21 mouse cellular contexts compared by ENCODE assay signal in the genomic region with DNA sequence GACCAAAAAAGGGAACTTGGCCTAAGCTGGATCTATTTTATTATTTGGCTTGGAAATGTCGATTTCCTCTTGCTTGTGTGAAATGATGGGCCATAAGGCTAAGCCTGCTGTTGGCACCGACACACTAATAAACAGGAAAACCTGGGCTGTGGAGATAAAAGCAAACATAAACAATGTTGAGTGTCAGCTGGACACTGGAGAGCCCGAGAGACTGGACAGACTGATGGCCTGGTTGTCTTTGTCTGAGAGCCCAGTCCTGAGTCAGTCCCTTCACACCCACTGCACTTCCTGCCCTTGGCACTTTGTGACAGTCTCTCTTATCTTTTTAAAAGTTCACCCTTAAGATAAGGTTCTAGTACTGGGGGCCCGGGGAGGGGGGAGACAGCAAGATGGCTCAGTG. TPM values are rescaled to one million over a fixed set of nuclear protein-coding genes. Genes with fewer than 3 reads are reported as not detected.
DNase-seq lines count a peak whose midpoint lies in the region; ATAC-seq and TF ChIP-seq lines count a peak whose summit lies in the region.
"Had no signal": no experiment of that assay in that cellular context is flagged by ENCODE, and none has a peak within 500 bp of the region (broad histone marks: within the 10 kb centered on the region; RNA-seq: fewer than 3 reads in every experiment).

No protein-coding gene starts in this region.

- intact Hi-C loops in heart, adult 2 months (cut with DNase I): no loop called here

- no peak overlapping the region for H3K27ac ChIP-seq in heart, postnatal 0 days (ENCODE audit: low read depth)
- no peak overlapping the region for H3K27ac ChIP-seq in heart, adult 2 months
- H3K27ac ChIP-seq in lung, embryonic 16.5 days (ENCODE audit: low read length): no peak overlapping the region
- H3K27ac ChIP-seq in intestine, postnatal 0 days (ENCODE audit: low read depth, low read length): no peak overlapping the region
- H3K27ac ChIP-seq: hindbrain, embryonic 12.5 days; intestine, embryonic 15.5 days; lung, embryonic 15.5 days; midbrain, embryonic 13.5 days had no signal

- H3K4me2 ChIP-seq in heart, postnatal 0 days (ENCODE audit: low read depth, low read length): no peak overlapping the region
- H3K4me2 ChIP-seq in lung, embryonic 16.5 days (ENCODE audit: low read depth, low read length): no peak overlapping the region
- no peak overlapping the region for H3K4me2 ChIP-seq in intestine, postnatal 0 days (replicated peaks; ENCODE audit: low read depth)
- H3K4me2 ChIP-seq: hindbrain, embryonic 12.5 days; intestine, embryonic 15.5 days; lung, embryonic 15.5 days; midbrain, embryonic 13.5 days had no signal

- peaks cover 8% of the 10 kb centered on the region; the same call in 1 of the 2 replicates for H3K4me1 ChIP-seq in heart, postnatal 0 days (ENCODE audit: control insufficient read depth, insufficient read depth)
- H3K4me1 ChIP-seq in heart, adult 2 months (ENCODE audit: control insufficient read depth, insufficient read depth, low read length): no peaks in the 10 kb centered on the region
- peaks cover 6% of the 10 kb centered on the region; the same call in 1 of the 2 replicates for H3K4me1 ChIP-seq in G1E (ENCODE audit: insufficient read depth, low read depth, low read length)
- H3K4me1 ChIP-seq in lung, embryonic 16.5 days (replicated peaks; ENCODE audit: control insufficient read depth, insufficient read depth, low read length): no peaks in the 10 kb centered on the region
- no peaks in the 10 kb centered on the region for H3K4me1 ChIP-seq in intestine, postnatal 0 days (replicated peaks; ENCODE audit: control insufficient read depth, insufficient read depth, low read length)
- H3K4me1 ChIP-seq: hindbrain, embryonic 12.5 days; intestine, embryonic 15.5 days; lung, embryonic 15.5 days; midbrain, embryonic 13.5 days had no signal

- H3K9me3 ChIP-seq in heart, postnatal 0 days (replicated peaks; ENCODE audit: control insufficient read depth, low read length): no peaks in the 10 kb centered on the region
- no peaks in the 10 kb centered on the region for H3K9me3 ChIP-seq in G1E (replicated peaks)
- no peaks in the 10 kb centered on the region for H3K9me3 ChIP-seq in lung, embryonic 16.5 days (ENCODE audit: control insufficient read depth, low read length)
- H3K9me3 ChIP-seq in intestine, postnatal 0 days (ENCODE audit: control insufficient read depth): no peaks in the 10 kb centered on the region
- H3K9me3 ChIP-seq: hindbrain, embryonic 12.5 days; intestine, embryonic 15.5 days; lung, embryonic 15.5 days; midbrain, embryonic 13.5 days had no signal

- TF ChIP-seq EP300 in heart, postnatal 0 days (IDR thresholded peaks at IDR 0.05; ENCODE audit: low read depth): 0 out of 2 replicates have a peak, but pooled peaks have one; percentile 22
- TF ChIP-seq EP300 in heart, adult 2 months (IDR thresholded peaks at IDR 0.05; ENCODE audit: insufficient read depth, low read depth, low read length): no peak

- TF ChIP-seq POLR2A in heart, adult 2 months (IDR thresholded peaks at IDR 0.05; ENCODE audit: insufficient read depth, low read depth, low read length): no peak

- no peak overlapping the region for H3K9ac ChIP-seq in heart, postnatal 0 days (replicated peaks; ENCODE audit: low read depth, low read length)
- H3K9ac ChIP-seq in heart, adult 2 months (ENCODE audit: low read depth, low read length): no peak overlapping the region
- no peak overlapping the region for H3K9ac ChIP-seq in lung, embryonic 16.5 days (ENCODE audit: low read length)
- H3K9ac ChIP-seq in intestine, postnatal 0 days (ENCODE audit: low read depth, low read length): no peak overlapping the region
- H3K9ac ChIP-seq: hindbrain, embryonic 12.5 days; intestine, embryonic 15.5 days; lung, embryonic 15.5 days; midbrain, embryonic 13.5 days had no signal

- H3K36me3 ChIP-seq in heart, postnatal 0 days (replicated peaks; ENCODE audit: control insufficient read depth, insufficient read depth, low read length): no peaks in the 10 kb centered on the region
- H3K36me3 ChIP-seq in heart, adult 2 months (ENCODE audit: control insufficient read depth, insufficient read depth, low read length): no peaks in the 10 kb centered on the region
- H3K36me3 ChIP-seq in G1E (replicated peaks): no peaks in the 10 kb centered on the region
- no peaks in the 10 kb centered on the region for H3K36me3 ChIP-seq in lung, embryonic 16.5 days (ENCODE audit: control insufficient read depth, insufficient read depth, low read length)
- H3K36me3 ChIP-seq in intestine, postnatal 0 days (ENCODE audit: control insufficient read depth, insufficient read depth): no peaks in the 10 kb centered on the region
- H3K36me3 ChIP-seq: hindbrain, embryonic 12.5 days; intestine, embryonic 15.5 days; lung, embryonic 15.5 days; midbrain, embryonic 13.5 days had no signal

- no peak overlapping the region for H3K4me3 ChIP-seq in heart, postnatal 0 days (ENCODE audit: low read depth, low read length)
- no peak overlapping the region for H3K4me3 ChIP-seq in heart, adult 2 months
- no peak overlapping the region for H3K4me3 ChIP-seq in G1E (ENCODE audit: low read depth, low read length)
- no peak overlapping the region for H3K4me3 ChIP-seq in lung, embryonic 16.5 days (ENCODE audit: low read length)
- H3K4me3 ChIP-seq in intestine, postnatal 0 days (ENCODE audit: low read depth, low read length): no peak overlapping the region
- H3K4me3 ChIP-seq: hindbrain, embryonic 12.5 days; intestine, embryonic 15.5 days; lung, embryonic 15.5 days; midbrain, embryonic 13.5 days; myocyte had no signal

- 0 out of 2 replicates have a peak, but pooled peaks have one; percentile 24 for ATAC-seq in heart, postnatal 0 days (ENCODE audit: insufficient read depth, low read depth)
- 0 out of 2 replicates have a peak, but pooled peaks have one; percentile 34 for ATAC-seq in G1E (ENCODE audit: extremely low read depth, insufficient number of reproducible peaks, low FRiP score, poor library complexity, severe bottlenecking)
- ATAC-seq in lung, embryonic 16.5 days (ENCODE audit: low read depth): 0 out of 2 replicates have a peak, but pooled peaks have one; percentile 23
- no peak for ATAC-seq in intestine, postnatal 0 days
- ATAC-seq: forebrain, embryonic 14.5 days; intestine, embryonic 15.5 days; midbrain, embryonic 13.5 days; Patski had no signal

- no peaks in the 10 kb centered on the region for H3K27me3 ChIP-seq in heart, postnatal 0 days (ENCODE audit: control insufficient read depth, insufficient read depth, low read length)
- no peaks in the 10 kb centered on the region for H3K27me3 ChIP-seq in heart, adult 2 months (ENCODE audit: control insufficient read depth, insufficient read depth, low read length)
- peaks cover 19% of the 10 kb centered on the region for H3K27me3 ChIP-seq in G1E (ENCODE audit: insufficient read depth, low read length)
- no peaks in the 10 kb centered on the region for H3K27me3 ChIP-seq in lung, embryonic 16.5 days (ENCODE audit: control insufficient read depth, insufficient read depth, low read depth, low read length)
- H3K27me3 ChIP-seq in intestine, postnatal 0 days (replicated peaks; ENCODE audit: control insufficient read depth, insufficient read depth, low read length): no peaks in the 10 kb centered on the region
- H3K27me3 ChIP-seq: CH12.LX; hindbrain, embryonic 12.5 days; intestine, embryonic 15.5 days; lung, embryonic 15.5 days; midbrain, embryonic 13.5 days; Patski had no signal

- no peaks in the 10 kb centered on the region for H3K79me2 ChIP-seq in heart, adult 2 months (replicated peaks; ENCODE audit: control insufficient read depth, insufficient read depth, low read length)

- no peak for DNase-seq in heart, postnatal 0 days (ENCODE audit: low spot score)
- no peak for DNase-seq in heart, adult 2 months
- DNase-seq in 416B (ENCODE audit: low read depth) (peak; percentile 68), G1E (ENCODE audit: low spot score) (no peak)
- DNase-seq in B cell, adult 2 months: no peak
- DNase-seq: cerebellum, adult 9-10 months; liver had no signal

- no peak for TF ChIP-seq CTCF in heart, postnatal 0 days (IDR thresholded peaks at IDR 0.05; ENCODE audit: low read depth)
- TF ChIP-seq CTCF in heart, adult 2 months (IDR thresholded peaks at IDR 0.05): no peak
- TF ChIP-seq CTCF in G1E (IDR thresholded peaks at IDR 0.05; ENCODE audit: low read depth, low read length): no peak
- no peak for TF ChIP-seq CTCF in intestine, postnatal 0 days (IDR thresholded peaks at IDR 0.05; ENCODE audit: low read depth)

- WGBS in heart, postnatal 0 days: 31% methylated on average over 4 of the region's 4 CpGs
- 27% methylated on average over 4 of the region's 4 CpGs for WGBS in heart, adult 2 months
- WGBS in lung, embryonic 16.5 days: 19% methylated on average over 4 of the region's 4 CpGs
- WGBS in intestine, postnatal 0 days: 47% methylated on average over 4 of the region's 4 CpGs

RNA-seq across cellular contexts. Expression of gene Hexa, which starts 16.4 kb away (rescaled TPM):
- total RNA-seq in heart, postnatal 0 days (2014; rRNA removed; ENCODE audit: low replicate concordance): 74.4 and 90.9 TPM in 2 replicates
- 42.2 and 48.9 TPM in 2 replicates for polyA plus RNA-seq in heart, postnatal 0 days (2015; fragmentation: Nextera tagmentation; extraction: Ambion mirVana)
- total RNA-seq in heart, adult 2 months (2021): 10 to 100 TPM; 46.9 to 51.7 TPM
- polyA plus RNA-seq in heart, adult 2 months (2012; rRNA removed): 50.6 and 64.4 TPM in 2 replicates
- total RNA-seq in G1E (2014; fragmentation: Nextera tagmentation): not detected in 2 replicates
- 0.41 and 0.55 TPM in 2 replicates for total RNA-seq in G1E (2017)
- polyA plus RNA-seq in G1E (2012): 0.04 and 0.06 TPM in 2 replicates
- polyA plus RNA-seq in lung, embryonic 16.5 days (2015; fragmentation: Nextera tagmentation; extraction: Ambion mirVana): 69.3 and 72.7 TPM in 2 replicates
- 440 and 476 TPM in 2 replicates for polyA plus RNA-seq in intestine, postnatal 0 days (2015; fragmentation: Nextera tagmentation; extraction: Ambion mirVana)

RNA-seq across cellular contexts. Expression of gene Tmem202, which starts 16.7 kb away (rescaled TPM):
- total RNA-seq in heart, postnatal 0 days (2014; rRNA removed; ENCODE audit: low replicate concordance): not detected in 2 replicates
- 0.47 and 0.63 TPM in 2 replicates for polyA plus RNA-seq in heart, postnatal 0 days (2015; fragmentation: Nextera tagmentation; extraction: Ambion mirVana)
- total RNA-seq in heart, adult 2 months (2021): under 1 TPM; 0.37 to 0.84 TPM
- 0.16 and 0.29 TPM in 2 replicates for polyA plus RNA-seq in heart, adult 2 months (2012; rRNA removed)
- total RNA-seq in G1E (2014; fragmentation: Nextera tagmentation) (not detected in 2 replicates), G1E (2017) (not detected in 2 replicates)
- not detected in 2 replicates for polyA plus RNA-seq in G1E (2012)
- polyA plus RNA-seq in lung, embryonic 16.5 days (2015; fragmentation: Nextera tagmentation; extraction: Ambion mirVana): not detected in 2 replicates
- polyA plus RNA-seq in intestine, postnatal 0 days (2015; fragmentation: Nextera tagmentation; extraction: Ambion mirVana): 2.5 and 3.0 TPM in 2 replicates
- total RNA-seq: granulocyte monocyte progenitor cell, adult 5-6 weeks had no signal
- polyA plus RNA-seq: hindbrain, embryonic 12.5 days; intestine, embryonic 15.5 days; lung, embryonic 15.5 days; stomach, embryonic 16.5 days had no signal

RNA-seq across cellular contexts. Expression of gene Arih1, which starts 36.5 kb away (rescaled TPM):
- total RNA-seq in heart, postnatal 0 days (2014; rRNA removed; ENCODE audit: low replicate concordance): 31.9 and 70.4 TPM in 2 replicates
- 7.8 and 7.9 TPM in 2 replicates for polyA plus RNA-seq in heart, postnatal 0 days (2015; fragmentation: Nextera tagmentation; extraction: Ambion mirVana)
- total RNA-seq in heart, adult 2 months (2021): 10 to 100 TPM; 79.2 to 88.7 TPM
- polyA plus RNA-seq in heart, adult 2 months (2012; rRNA removed): 15.8 and 36.9 TPM in 2 replicates
- 207 and 218 TPM in 2 replicates for total RNA-seq in G1E (2014; fragmentation: Nextera tagmentation)
- 66.8 and 89.3 TPM in 2 replicates for total RNA-seq in G1E (2017)
- polyA plus RNA-seq in G1E (2012): 47.5 and 69.3 TPM in 2 replicates
- 12.4 TPM in 2 replicates for polyA plus RNA-seq in lung, embryonic 16.5 days (2015; fragmentation: Nextera tagmentation; extraction: Ambion mirVana)
- polyA plus RNA-seq in intestine, postnatal 0 days (2015; fragmentation: Nextera tagmentation; extraction: Ambion mirVana): 7.2 and 7.3 TPM in 2 replicates

RNA-seq across cellular contexts. Expression of gene Celf6, which starts 54.8 kb away (rescaled TPM):
- total RNA-seq in heart, postnatal 0 days (2014; rRNA removed; ENCODE audit: low replicate concordance): not detected in 2 replicates
- polyA plus RNA-seq in heart, postnatal 0 days (2015; fragmentation: Nextera tagmentation; extraction: Ambion mirVana): 0.04 TPM in 1 of 2 replicates, not detected in the other
- total RNA-seq in heart, adult 2 months (2021): not detected
- 0.18 TPM in 1 of 2 replicates, not detected in the other for polyA plus RNA-seq in heart, adult 2 months (2012; rRNA removed)
- total RNA-seq in G1E (2014; fragmentation: Nextera tagmentation) (not detected in 2 replicates), G1E (2017) (not detected in 2 replicates)
- polyA plus RNA-seq in G1E (2012): not detected in 2 replicates
- polyA plus RNA-seq in lung, embryonic 16.5 days (2015; fragmentation: Nextera tagmentation; extraction: Ambion mirVana): 0.43 and 0.55 TPM in 2 replicates
- polyA plus RNA-seq in intestine, postnatal 0 days (2015; fragmentation: Nextera tagmentation; extraction: Ambion mirVana): 2.2 and 2.3 TPM in 2 replicates
- total RNA-seq: CH12.LX; gastrocnemius, adult 18-20 months; granulocyte monocyte progenitor cell, adult 5-6 weeks; neutrophil, adult 5-6 weeks had no signal
- polyA plus RNA-seq: myocyte, Patski had no signal

Comparison
In these comparisons a context has a peak if more than half of its experiments do, and no peak if none do; other contexts are left out.
1. RNA of gene Hexa, which starts 16.4 kb away (polyA plus RNA-seq): 440 to 476 TPM in intestine, postnatal 0 days, 69.3 to 72.7 TPM in lung, embryonic 16.5 days, 50.6 to 64.4 TPM in heart, adult 2 months and 42.2 to 48.9 TPM in heart, postnatal 0 days; 0.04 to 0.06 TPM in G1E; every median in the first group is over 10 times any median in the second.